9 mouse cellular contexts compared by ENCODE assay signal in genomic region chr11:118091002-118091670, GRCm38 (mm10). TPM values are rescaled to one million over a fixed set of nuclear protein-coding genes. Genes with fewer than 3 reads are reported as not detected.
A peak's percentile ranks its signal among the peaks of the same experiment; 100 is the strongest.
DNase-seq lines count a peak whose midpoint lies in the region; ATAC-seq and TF ChIP-seq lines count a peak whose summit lies in the region.
"Had no signal": no experiment of that assay in that cellular context is flagged by ENCODE, and none has a peak within 500 bp of the region (broad histone marks: within the 10 kb centered on the region; RNA-seq: fewer than 3 reads in every experiment).

No protein-coding gene starts in this region.

- H3K27ac ChIP-seq in lung, postnatal 0 days (ENCODE audit: low read length): no peak overlapping the region

- no peak for TF ChIP-seq EP300 in lung, postnatal 0 days (IDR thresholded peaks at IDR 0.05)

- no peak overlapping the region for H3K4me2 ChIP-seq in lung, postnatal 0 days (replicated peaks; ENCODE audit: low read depth, low read length)

- no peaks in the 10 kb centered on the region for H3K9me3 ChIP-seq in lung, postnatal 0 days (ENCODE audit: low read length)

- no peak for ATAC-seq in CD4-positive, CD25-positive, alpha-beta regulatory T cell, adult 4 months
- ATAC-seq in lung, postnatal 0 days: no peak

- no peaks in the 10 kb centered on the region for H3K4me1 ChIP-seq in lung, postnatal 0 days (ENCODE audit: insufficient read depth, low read depth, low read length)

- no peaks in the 10 kb centered on the region for H3K36me3 ChIP-seq in lung, postnatal 0 days (ENCODE audit: insufficient read depth, low read length)

- TF ChIP-seq CTCF in lung, postnatal 0 days (IDR thresholded peaks at IDR 0.05): peak; percentile 73

- H3K9ac ChIP-seq in lung, postnatal 0 days (replicated peaks; ENCODE audit: low read depth): no peak overlapping the region

- 85% methylated on average over 23 of the region's 23 CpGs for WGBS in lung, postnatal 0 days

- H3K27me3 ChIP-seq in lung, postnatal 0 days (replicated peaks; ENCODE audit: insufficient read depth, low read length): no peaks in the 10 kb centered on the region

- peak; percentile 64 for DNase-seq in CD4-positive, CD25-positive, alpha-beta regulatory T cell, adult 2 months (ENCODE audit: low read depth, low spot score)
- no peak for DNase-seq in lung, postnatal 0 days (ENCODE audit: low spot score)
- no peak for DNase-seq in lung, postnatal 14 days
- DNase-seq in WW6 (ENCODE audit: low read depth, low spot score) (peak; percentile 65), adipocyte (ENCODE audit: low spot score) (no peak)
- peak; percentile 25 for DNase-seq in mesoderm, embryonic 11.5 days (ENCODE audit: low read depth, low spot score)
- no peak for DNase-seq in left cerebral cortex, adult 9 months (ENCODE audit: low spot score in 2 of 2)
- DNase-seq: thymus, postnatal 36 days had no signal

- H3K4me3 ChIP-seq in lung, postnatal 0 days (ENCODE audit: low read depth, low read length): no peak overlapping the region

RNA-seq across cellular contexts. Expression of gene Dnah17, which starts 39.3 kb away (rescaled TPM):
- under 1 TPM; 0.55 to 0.67 TPM for polyA plus RNA-seq in CD4-positive, CD25-positive, alpha-beta regulatory T cell, adult 4 months (2017; shearing (Covaris generic))
- polyA plus RNA-seq in lung, postnatal 0 days (2015; fragmentation: Nextera tagmentation; extraction: Ambion mirVana): 0.08 and 0.10 TPM in 2 replicates

Comparison
In these comparisons a context has a peak if more than half of its experiments do, and no peak if none do; other contexts are left out.
1. DNase-seq: peak in CD4-positive, CD25-positive, alpha-beta regulatory T cell, adult 2 months (single experiment), WW6 (single experiment) and mesoderm, embryonic 11.5 days (single experiment); none in lung, postnatal 0 days (single experiment), lung, postnatal 14 days (single experiment), adipocyte (single experiment) and left cerebral cortex, adult 9 months (0 of 2).